Mouse (Mus musculus) stomach, postnatal 0 days (tissue): ENCODE data around the gene Pdp2. TPM values are rescaled to one million over a fixed set of nuclear protein-coding genes. Genes with fewer than 3 reads are reported as not detected.
"Not testable (repeated sequence)": the region's sequence is repeated elsewhere in the genome, so short reads cannot be mapped to it uniquely, and the experiment has no call there.

Experiments used
- ATAC-seq: fragments of 200-750 bp; cut with Nextera tagmentation; 2 replicates; pipeline ENCODE4 v1.8.0; 2017; ENCODE audit not compliant: low FRiP score, low TSS enrichment
- DNase-seq: peaks from one replicate; pipeline ENCODE4 v3.0.0-alpha.2; 2016; ENCODE audit warnings: low spot score
- H3K27ac ChIP-seq: fragments of 300-500 bp; sonication (generic); replicated peaks from 2 replicates; pipeline ENCODE4 v1.5.1; 2014; ENCODE audit warnings: mild to moderate bottlenecking, control low read depth
- H3K27me3 ChIP-seq: fragments of 300-500 bp; sonication (generic); 2 replicates; pipeline ENCODE4 v1.6.1; 2014; ENCODE audit warnings: low read length; ENCODE audit not compliant: control insufficient read depth, insufficient read depth
- H3K36me3 ChIP-seq: fragments of 300-500 bp; sonication (generic); 2 replicates; pipeline ENCODE4 v1.6.1; 2014; ENCODE audit warnings: low read length, mixed read lengths; ENCODE audit not compliant: control insufficient read depth, insufficient read depth
- H3K4me1 ChIP-seq: fragments of 300-500 bp; sonication (generic); replicated peaks from 2 replicates; pipeline ENCODE4 v1.6.1; 2014; ENCODE audit warnings: antibody characterized with exemption; ENCODE audit not compliant: control insufficient read depth, insufficient read depth
- H3K4me2 ChIP-seq: fragments of 300-500 bp; sonication (generic); replicated peaks from 2 replicates; pipeline ENCODE4 v1.6.1; 2014; ENCODE audit warnings: low read depth, mild to moderate bottlenecking, control low read depth, moderate library complexity
- H3K4me3 ChIP-seq: fragments of 300-500 bp; sonication (generic); 2 replicates; pipeline ENCODE4 v1.5.1; 2014; ENCODE audit warnings: low read depth, low read length, control low read depth
- H3K9ac ChIP-seq: fragments of 300-500 bp; sonication (generic); 2 replicates; pipeline ENCODE4 v1.6.1; 2014; ENCODE audit warnings: mild to moderate bottlenecking, low read length, control low read depth, mixed read lengths
- H3K9me3 ChIP-seq: fragments of 300-500 bp; sonication (generic); 2 replicates; pipeline ENCODE4 v1.6.1; 2016; ENCODE audit warnings: low read length; ENCODE audit not compliant: control insufficient read depth
- CTCF ChIP-seq: IDR thresholded peaks from 2 replicates; pipeline ENCODE4 v1.5.1; 2016; ENCODE audit warnings: antibody characterized with exemption, low read depth, mild to moderate bottlenecking, moderate library complexity
- EP300 ChIP-seq: optimal IDR thresholded peaks from 2 replicates; pipeline ENCODE3; 2016; ENCODE audit warnings: antibody characterized with exemption
- WGBS: fragments of 180-500 bp; shearing (Covaris S2); extraction: QIAGEN DNeasy Blood & Tissue Kit; methylation state at CpG from one replicate; pipeline ENCODE4 v1.1.7; 2014; 5-methylcytosine and 5-hydroxymethylcytosine counted together
- polyA plus RNA-seq: library from polyadenylated mRNA; unstranded; fragments of >200 nt; fragmentation: Nextera tagmentation; extraction: Ambion mirVana; gene quantifications from 2 replicates; pipeline ENCODE4 v1.2.1, GENCODE M21; 2015

The Pdp2 gene
- polyA plus RNA-seq, 1 experiment from 2014 or later: 6.2 TPM

DNA sequence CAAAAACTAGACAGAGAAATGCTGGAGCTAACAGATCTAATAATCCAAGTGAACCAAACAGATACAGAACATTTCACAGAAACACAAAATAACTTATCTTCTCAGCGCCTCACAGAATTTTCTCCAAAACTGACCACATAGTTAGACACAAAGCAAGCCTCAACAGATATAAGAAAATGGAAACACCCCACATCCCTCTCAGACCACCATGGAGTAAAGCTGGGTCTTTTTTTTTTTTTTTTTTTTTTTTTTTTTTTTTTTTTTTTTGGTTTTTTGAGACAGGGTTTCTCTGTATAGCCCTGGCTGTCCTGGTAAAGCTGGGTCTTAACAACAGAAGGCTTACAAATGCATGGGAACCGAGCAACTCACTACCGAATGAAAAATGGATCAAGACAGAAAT is 14.4 kb upstream of the Pdp2 start:
- no peaks in the 10 kb centered on the region for H3K27me3 ChIP-seq
- WGBS: 81% methylated on average over 3 of the region's 3 CpGs
- ATAC-seq: no peak

DNA sequence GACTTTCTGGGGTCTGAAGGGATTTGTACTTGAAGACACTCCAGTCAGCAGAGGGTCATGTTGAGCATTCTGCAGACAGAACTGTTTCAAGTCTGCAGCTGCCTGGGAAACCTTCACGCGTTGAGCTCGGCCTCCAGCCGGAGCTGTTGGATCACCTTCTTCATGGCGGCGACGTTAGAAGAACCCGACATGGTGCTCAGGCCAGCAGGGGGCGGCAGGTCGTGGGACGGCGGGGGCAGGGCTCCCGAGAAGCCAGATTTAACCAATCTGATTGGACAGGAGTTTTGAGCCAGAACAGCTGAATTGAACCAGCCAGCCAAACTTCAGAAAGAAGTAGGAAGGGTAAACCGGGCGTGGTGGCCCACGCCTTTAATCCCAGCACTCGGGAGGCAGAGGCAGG is 13.6 kb upstream of the Pdp2 start:
- not testable (repeated sequence) for H3K9me3 ChIP-seq, H3K27me3 ChIP-seq, H3K9ac ChIP-seq, H3K4me2 ChIP-seq, H3K4me1 ChIP-seq, H3K27ac ChIP-seq, H3K36me3 ChIP-seq, ATAC-seq, H3K4me3 ChIP-seq, DNase-seq
- WGBS: 73% methylated on average over 17 of the region's 17 CpGs

More for the DNA sequence above, 14.4 kb upstream of the Pdp2 start:
- H3K4me1 ChIP-seq: no peaks in the 10 kb centered on the region
- no peak overlapping the region for H3K27ac ChIP-seq
- no peak overlapping the region for H3K9ac ChIP-seq
- no peak overlapping the region for H3K4me3 ChIP-seq
- H3K36me3 ChIP-seq: no peaks in the 10 kb centered on the region
- no peaks in the 10 kb centered on the region for H3K9me3 ChIP-seq
- H3K4me2 ChIP-seq: no peak overlapping the region
- no peak for DNase-seq
- TF ChIP-seq CTCF (no peak), EP300 (no peak)

DNA sequence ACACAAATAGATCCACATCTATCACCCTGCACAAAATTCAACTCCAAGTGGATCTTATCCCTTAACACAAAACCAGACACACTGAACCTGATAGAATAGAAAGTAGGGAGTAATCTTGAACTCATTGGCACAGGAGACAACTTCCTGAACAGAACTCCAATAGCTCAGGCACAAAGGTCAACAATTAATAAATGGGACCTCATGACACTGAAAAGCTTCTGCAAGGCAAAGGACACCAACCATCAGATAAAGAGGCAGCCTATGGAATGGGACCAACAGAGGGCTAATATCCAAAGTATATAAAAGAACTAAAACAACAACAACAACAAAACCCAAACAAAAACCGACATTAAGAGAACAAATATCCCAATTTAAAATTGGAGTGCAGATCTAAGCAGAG is 6.7 kb upstream of the Pdp2 start:
- no peaks in the 10 kb centered on the region for H3K36me3 ChIP-seq
- TF ChIP-seq EP300: no peak
- TF ChIP-seq CTCF: no peak
- whole genome bisulfite sequencing: 48% methylated on average over 1 of the region's 1 CpGs
- H3K27me3 ChIP-seq: no peaks in the 10 kb centered on the region
- ATAC-seq (no peak), DNase-seq (no peak)
- H3K4me1 ChIP-seq: no peaks in the 10 kb centered on the region
- no peak overlapping the region for H3K9ac ChIP-seq
- H3K9me3 ChIP-seq: no peaks in the 10 kb centered on the region
- no peak overlapping the region for H3K4me3 ChIP-seq
- no peak overlapping the region for H3K4me2 ChIP-seq
- no peak overlapping the region for H3K27ac ChIP-seq

DNA sequence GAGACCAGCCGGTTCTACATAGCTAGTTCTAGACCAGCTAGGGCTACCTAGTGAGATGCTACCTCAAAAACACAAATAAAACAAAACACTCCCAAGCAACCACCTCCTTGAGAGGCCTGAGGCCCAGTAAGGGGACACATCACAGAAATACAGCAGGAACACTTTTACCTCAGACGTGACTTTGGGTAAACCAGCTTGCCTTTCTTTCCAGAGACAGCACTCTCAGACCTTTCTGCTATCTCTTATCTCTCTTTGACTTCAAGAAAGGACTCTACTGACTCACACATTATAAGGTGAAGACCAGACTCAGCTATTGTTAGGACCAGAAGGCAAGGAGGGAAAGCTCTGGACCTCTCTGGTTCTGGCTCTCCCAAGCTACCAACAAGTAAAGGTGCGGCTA is 967 bp upstream of the Pdp2 start:
- H3K27me3 ChIP-seq: no peaks in the 10 kb centered on the region
- TF ChIP-seq CTCF: no peak
- TF ChIP-seq EP300: no peak
- DNase-seq (no peak), ATAC-seq (no peak)
- no peak overlapping the region for H3K9ac ChIP-seq
- H3K27ac ChIP-seq: no peak overlapping the region
- 89% methylated on average over 3 of the region's 3 CpGs for WGBS
- H3K9me3 ChIP-seq: no peaks in the 10 kb centered on the region
- H3K4me2 ChIP-seq: no peak overlapping the region
- no peak overlapping the region for H3K4me3 ChIP-seq
- peaks cover 3% of the 10 kb centered on the region; the same call in 1 of the 2 replicates for H3K4me1 ChIP-seq
- H3K36me3 ChIP-seq: 0 out of 2 replicates have a peak, but pooled peaks cover 3% of the 10 kb centered on the region

DNA sequence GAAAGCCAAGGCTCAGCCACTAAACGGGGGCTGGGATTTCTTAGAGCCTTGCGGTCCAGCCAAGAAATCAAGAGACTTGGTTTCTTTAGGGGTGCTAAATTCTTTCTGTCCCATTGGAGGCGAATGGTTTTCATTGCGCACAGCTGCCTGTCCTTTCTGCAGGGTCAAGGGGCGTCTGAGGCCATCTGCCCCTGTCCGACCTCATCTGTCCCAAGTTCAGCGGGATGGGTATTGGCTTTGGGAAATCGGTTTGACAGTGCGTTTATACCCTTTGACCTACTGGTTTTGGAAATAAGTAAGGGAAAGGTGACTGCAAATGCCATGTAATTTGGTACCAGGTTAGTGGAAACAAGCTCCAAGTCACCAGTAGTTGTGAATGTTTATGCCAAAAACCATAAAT is 605 bp downstream of the Pdp2 start:
- H3K9ac ChIP-seq: peak overlapping the region; percentile 69
- 1% methylated on average over 9 of the region's 9 CpGs for WGBS
- no peak for TF ChIP-seq CTCF
- no peak for TF ChIP-seq EP300
- peak overlapping the region; percentile 67 for H3K4me3 ChIP-seq
- H3K27ac ChIP-seq: peak overlapping the region; percentile 86
- peaks cover 3% of the 10 kb centered on the region; the same call in 1 of the 2 replicates for H3K4me1 ChIP-seq
- peak overlapping the region; percentile 89 for H3K4me2 ChIP-seq
- no peaks in the 10 kb centered on the region for H3K27me3 ChIP-seq
- H3K36me3 ChIP-seq: 0 out of 2 replicates have a peak, but pooled peaks cover 3% of the 10 kb centered on the region
- no peak for DNase-seq
- no peaks in the 10 kb centered on the region for H3K9me3 ChIP-seq
- ATAC-seq: no peak; the same call in 1 of the 2 replicates

DNA sequence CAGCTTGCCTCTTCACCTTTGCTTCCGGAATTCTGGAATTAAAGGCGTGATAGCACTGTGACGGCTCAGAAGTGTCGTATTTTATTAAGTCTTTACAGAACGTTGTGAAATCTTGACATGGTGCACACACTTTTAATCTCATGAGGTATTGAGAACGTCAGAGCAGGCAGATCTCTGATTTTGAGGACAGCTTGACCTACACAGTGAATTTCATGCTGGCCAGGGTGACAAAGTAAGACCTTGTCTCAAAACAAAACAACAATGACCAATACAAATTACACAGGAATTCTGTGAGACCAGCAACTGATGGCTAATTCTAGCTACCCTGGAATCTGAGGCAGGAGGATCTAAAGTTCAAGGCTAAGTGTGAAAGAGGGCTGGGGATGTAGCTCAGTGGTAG is 1.3 kb downstream of the Pdp2 start:
- Histone ChIP-seq H3K27me3 (no peaks in the 10 kb centered on the region), H3K4me3 (no peak overlapping the region), H3K4me2 (peak overlapping the region; percentile 89), H3K36me3 (0 out of 2 replicates have a peak, but pooled peaks cover 3% of the 10 kb centered on the region), H3K4me1 (peaks cover 3% of the 10 kb centered on the region; the same call in 1 of the 2 replicates), H3K9me3 (no peaks in the 10 kb centered on the region), H3K9ac (no peak overlapping the region), H3K27ac (no peak overlapping the region)
- no peak for DNase-seq
- TF ChIP-seq EP300 (no peak), CTCF (no peak)
- WGBS: 69% methylated on average over 6 of the region's 6 CpGs
- ATAC-seq: no peak
